Mouse (Mus musculus) cerebellum, adult 2 months (tissue): ENCODE data around the gene Ston1.

Experiments
- CTCF ChIP-seq: fragments of 200-500 bp; IDR thresholded peaks from 2 replicates; pipeline ENCODE4 v1.5.1; 2011; ENCODE audit warnings: low read depth, mild to moderate bottlenecking, control low read depth, low read length, moderate library complexity, borderline replicate concordance; ENCODE audit not compliant: insufficient read depth
- POLR2A ChIP-seq: fragments of 200-500 bp; IDR thresholded peaks from 2 replicates; pipeline ENCODE4 v1.6.1; 2011; ENCODE audit warnings: low read length, control low read depth, borderline replicate concordance; ENCODE audit not compliant: insufficient read depth

GRCm38 (mm10) chr17:88666076-88666475 is 68.6 kb downstream of the Ston1 start:
- TF ChIP-seq POLR2A (no peak), CTCF (no peak)
